Mouse (Mus musculus) cerebellum, adult 2 months (tissue): ENCODE results near the gene Atrnl1. TPM values are rescaled to one million over a fixed set of nuclear protein-coding genes. Genes with fewer than 3 reads are reported as not detected.

Experiments used
- DNase-seq, 2 experiments: peaks; one replicate each; pipeline ENCODE4 v3.0.0; 2021
- H3K27ac ChIP-seq: fragments of 200-500 bp; 2 replicates; pipeline ENCODE4 v1.5.1; 2012; ENCODE audit warnings: low read length, control low read depth, inconsistent platforms; ENCODE audit not compliant: insufficient read depth
- H3K27me3 ChIP-seq: fragments of 200-500 bp; 2 replicates; pipeline ENCODE4 v1.6.1; 2012; ENCODE audit warnings: inconsistent platforms, mild to moderate bottlenecking, low read length, moderate library complexity; ENCODE audit not compliant: control insufficient read depth, insufficient read depth
- H3K4me1 ChIP-seq: fragments of 200-500 bp; 2 replicates; pipeline ENCODE4 v1.6.1; 2011; ENCODE audit warnings: low read length; ENCODE audit not compliant: control insufficient read depth, insufficient read depth
- H3K4me3 ChIP-seq: fragments of 200-500 bp; replicated peaks from 2 replicates; pipeline ENCODE3; 2011; ENCODE audit warnings: mild to moderate bottlenecking, low read depth, low read length, control low read depth; ENCODE audit not compliant: insufficient read depth
- CTCF ChIP-seq: fragments of 200-500 bp; IDR thresholded peaks from 2 replicates; pipeline ENCODE4 v1.5.1; 2011; ENCODE audit warnings: low read depth, mild to moderate bottlenecking, control low read depth, low read length, moderate library complexity, borderline replicate concordance; ENCODE audit not compliant: insufficient read depth
- POLR2A ChIP-seq: fragments of 200-500 bp; IDR thresholded peaks from 2 replicates; pipeline ENCODE4 v1.6.1; 2011; ENCODE audit warnings: low read length, control low read depth, borderline replicate concordance; ENCODE audit not compliant: insufficient read depth
- WGBS: fragments of 180-500 bp; shearing (Covaris S2); methylation state at CpG from one replicate; pipeline ENCODE4 v1.1.7; 2018; 5-methylcytosine and 5-hydroxymethylcytosine counted together
- polyA plus RNA-seq: library from polyadenylated mRNA; depleted of rRNA; stranded (reverse); fragments of >200 nt; gene quantifications from 2 replicates; pipeline ENCODE4 v1.2.3, GENCODE M21; 2012

Atrnl1 gene
- polyA plus RNA-seq, 1 experiment: 21.5 TPM

GRCm38 (mm10) chr19:58015741-58016140 lies 404.9 kb downstream of the Atrnl1 start:
- WGBS: 96% methylated on average over 6 of the region's 6 CpGs
- Histone ChIP-seq H3K4me3 (no peak overlapping the region), H3K4me1 (no peaks in the 10 kb centered on the region), H3K27me3 (no peaks in the 10 kb centered on the region), H3K27ac (no peak overlapping the region)
- TF ChIP-seq POLR2A: no peak
- TF ChIP-seq CTCF: no peak
- no peak for DNase-seq

GRCm38 (mm10) chr19:58016561-58017453 lies 406.0 kb downstream of the Atrnl1 start:
- Histone ChIP-seq H3K4me1 (no peaks in the 10 kb centered on the region), H3K4me3 (no peak overlapping the region), H3K27ac (no peak overlapping the region), H3K27me3 (no peaks in the 10 kb centered on the region)
- no peak for DNase-seq
- no peak for TF ChIP-seq CTCF
- no peak for TF ChIP-seq POLR2A
- 76% methylated on average over 9 of the region's 9 CpGs for WGBS

- Histone ChIP-seq H3K4me1 (no peaks in the 10 kb centered on the region), H3K4me3 (no peak overlapping the region), H3K27ac (no peak overlapping the region), H3K27me3 (no peaks in the 10 kb centered on the region)
- 81% methylated on average over 3 of the region's 3 CpGs for WGBS
- no peak for DNase-seq
- TF ChIP-seq CTCF: no peak
- no peak for TF ChIP-seq POLR2A
Observed at GRCm38 (mm10) chr19:58017468-58017867, 406.6 kb downstream of the Atrnl1 start.

- H3K27ac ChIP-seq: no peak overlapping the region
- 64% methylated on average over 5 of the region's 5 CpGs for WGBS
- no peaks in the 10 kb centered on the region for H3K4me1 ChIP-seq
- no peak overlapping the region for H3K4me3 ChIP-seq
- no peak for DNase-seq
- H3K27me3 ChIP-seq: no peaks in the 10 kb centered on the region
- TF ChIP-seq CTCF: no peak
- TF ChIP-seq POLR2A: no peak
Observed at GRCm38 (mm10) chr19:58018698-58019097, 407.9 kb downstream of the Atrnl1 start.

GRCm38 (mm10) chr19:58021514-58022284 lies 410.9 kb downstream of the Atrnl1 start:
- Histone ChIP-seq H3K4me1 (no peaks in the 10 kb centered on the region), H3K4me3 (no peak overlapping the region), H3K27me3 (no peaks in the 10 kb centered on the region), H3K27ac (no peak overlapping the region)
- 96% methylated on average over 8 of the region's 8 CpGs for WGBS
- TF ChIP-seq CTCF (no peak), POLR2A (no peak)
- DNase-seq: no peak

GRCm38 (mm10) chr19:58023216-58023825 lies 412.5 kb downstream of the Atrnl1 start:
- 82% methylated on average over 14 of the region's 14 CpGs for WGBS
- Histone ChIP-seq H3K27ac (no peak overlapping the region), H3K27me3 (no peaks in the 10 kb centered on the region), H3K4me1 (no peaks in the 10 kb centered on the region), H3K4me3 (no peak overlapping the region)
- no peak for DNase-seq
- TF ChIP-seq POLR2A (no peak), CTCF (no peak)

- Histone ChIP-seq H3K27ac (no peak overlapping the region), H3K4me1 (no peaks in the 10 kb centered on the region), H3K4me3 (no peak overlapping the region), H3K27me3 (no peaks in the 10 kb centered on the region)
- no peak for DNase-seq
- WGBS: 83% methylated on average over 2 of the region's 2 CpGs
- TF ChIP-seq POLR2A (no peak), CTCF (no peak)
Observed at GRCm38 (mm10) chr19:58025053-58025452, 414.2 kb downstream of the Atrnl1 start.
